Mouse (Mus musculus) lung, postnatal 36 days (tissue): ENCODE measurements around the gene Mnat1.
A peak's percentile ranks its signal among the peaks of the same experiment; 100 is the strongest.
"Not testable (repeated sequence)": the region's sequence is repeated elsewhere in the genome, so short reads cannot be mapped to it uniquely, and the experiment has no call there.

Source experiments
- DNase-seq: peaks from one replicate; pipeline ENCODE4 v3.0.0; 2022; ENCODE audit warnings: mixed read lengths

Mnat1 gene

DNA sequence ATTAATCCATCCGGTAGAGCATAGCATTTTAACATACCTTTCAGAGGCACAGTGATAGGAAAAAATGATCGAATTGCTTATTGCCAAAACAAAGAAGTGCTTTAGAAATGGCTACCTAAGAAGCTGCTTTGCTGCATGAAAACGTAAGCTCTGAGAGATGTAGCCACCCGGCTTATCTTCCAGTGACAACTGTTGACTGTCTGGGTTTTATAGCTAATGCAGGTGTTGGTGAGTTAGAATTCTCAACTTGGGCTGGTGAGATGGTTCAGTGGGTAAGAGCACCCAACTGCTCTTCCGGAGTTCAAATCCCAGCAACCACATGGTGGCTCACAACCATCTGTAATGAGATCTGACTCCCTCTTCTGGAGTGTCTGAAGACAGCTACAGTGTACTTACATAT, 27.5 kb downstream of the Mnat1 start:
- DNase-seq, result not testable (repeated sequence)

DNA sequence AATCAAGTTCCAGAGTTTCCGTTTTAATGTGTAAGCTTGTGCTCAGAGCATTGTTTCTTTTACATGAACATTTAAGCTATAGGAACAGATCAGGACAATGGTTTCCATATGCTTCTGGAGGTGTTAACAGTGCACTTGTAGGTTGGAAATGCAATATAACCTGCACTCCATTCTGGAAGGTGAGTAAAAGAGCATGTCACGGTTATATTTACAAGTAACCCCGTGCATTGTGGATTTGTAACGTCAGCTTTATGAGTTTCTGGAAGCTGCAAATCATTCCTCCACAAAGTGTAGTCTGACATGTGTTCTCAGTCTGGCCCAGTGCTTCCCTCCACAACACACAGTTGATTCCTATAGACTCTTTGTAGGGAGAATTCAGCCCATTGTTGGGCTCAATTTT, 30.6 kb downstream of the Mnat1 start:
- DNase-seq, result no peak

DNA sequence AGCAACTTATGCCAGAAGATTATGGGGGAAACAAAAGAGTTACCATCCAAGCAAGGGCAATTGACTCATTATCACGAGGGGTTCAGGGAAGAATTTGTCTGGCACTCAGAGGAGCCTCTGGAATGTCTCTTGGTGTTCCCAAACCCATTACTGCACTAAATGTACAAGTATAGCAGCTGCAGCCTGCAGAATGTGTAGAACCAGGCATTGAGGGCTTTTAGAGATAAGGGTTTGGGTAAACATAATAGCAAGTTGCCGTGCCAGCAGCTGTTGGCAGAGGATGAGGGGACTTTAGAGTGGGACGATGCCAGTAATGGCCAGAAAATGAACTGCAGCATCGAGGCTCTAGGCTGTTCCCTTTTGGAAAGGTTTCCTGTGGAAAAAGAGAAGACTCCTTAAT, 36.8 kb downstream of the Mnat1 start:
- peak; percentile 76 for DNase-seq

DNA sequence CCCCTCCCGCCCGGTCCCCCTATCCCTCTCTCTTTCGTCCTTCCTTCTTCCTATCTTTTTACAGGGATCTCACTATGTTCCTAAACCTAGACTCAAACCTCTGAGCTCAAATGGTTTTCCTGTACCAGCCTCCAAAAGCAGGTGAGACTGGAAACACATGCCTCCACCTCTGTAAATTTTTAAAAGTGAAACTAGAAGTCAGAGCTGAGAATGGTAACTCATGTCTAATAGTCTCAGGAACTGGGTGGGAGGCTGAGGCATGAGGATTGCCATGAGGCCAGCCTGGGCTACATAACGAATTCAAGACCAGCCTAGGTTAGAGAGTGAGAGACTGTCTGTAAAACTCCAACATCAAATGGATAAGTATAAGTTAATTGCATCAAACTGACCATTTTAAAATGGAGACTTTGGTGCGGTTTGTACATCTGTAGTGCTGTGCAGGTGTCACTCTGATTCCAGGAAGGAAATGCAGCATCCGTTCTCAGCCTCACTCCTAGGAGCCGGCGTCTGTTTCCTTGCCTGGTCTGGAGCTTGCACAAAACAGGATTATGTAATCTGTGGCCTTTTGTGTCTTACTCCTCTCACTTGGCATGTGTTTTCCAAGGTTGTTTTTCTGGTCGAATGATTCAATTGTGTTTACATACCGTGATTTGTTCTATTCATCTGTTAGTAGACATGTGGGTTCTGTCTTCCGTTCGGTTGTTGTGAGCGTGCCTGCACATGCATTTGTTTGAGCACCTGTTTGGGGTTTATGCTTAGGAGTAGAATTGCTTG, 39.1 kb downstream of the Mnat1 start:
- DNase-seq, result peak; percentile 41

DNA sequence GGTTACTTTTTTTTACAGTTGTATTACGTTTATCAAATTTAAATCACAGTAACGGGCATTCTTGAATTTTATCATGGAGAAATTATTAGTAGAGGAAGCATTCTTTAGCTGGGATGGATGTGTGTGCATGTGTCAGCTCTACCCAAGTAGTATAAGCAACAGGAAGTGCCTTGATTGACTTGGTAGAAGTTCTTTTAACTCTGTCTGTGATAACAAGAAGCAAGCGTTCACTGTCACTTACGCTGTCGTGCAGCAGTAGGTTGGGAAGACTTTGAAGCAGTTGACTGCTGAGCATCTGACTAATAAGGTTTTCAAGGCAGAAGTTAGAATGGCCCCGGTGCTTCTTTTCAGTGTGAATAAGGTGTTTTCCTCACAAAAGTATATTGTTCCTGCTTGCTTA, 47.3 kb downstream of the Mnat1 start:
- no peak for DNase-seq

DNA sequence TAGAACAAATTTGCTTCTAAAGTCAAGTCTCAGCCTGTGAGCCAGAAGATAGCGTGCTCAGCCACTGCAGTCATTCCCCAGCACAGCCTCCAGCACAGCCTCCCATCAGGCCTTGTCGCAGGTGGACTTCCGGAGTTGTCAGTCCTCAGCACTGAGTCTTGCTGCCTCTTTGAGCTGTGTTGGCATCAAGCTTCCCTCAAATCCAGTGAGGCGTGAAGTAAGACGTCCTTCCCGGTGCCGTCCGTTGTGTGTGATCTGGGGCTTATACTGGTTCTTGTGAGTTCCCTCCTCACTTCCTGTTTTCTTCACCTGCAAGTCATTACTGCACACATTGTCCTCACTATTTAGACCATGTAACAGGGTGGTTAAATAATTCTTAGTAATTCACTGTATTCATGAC, 60.4 kb downstream of the Mnat1 start:
- no peak for DNase-seq

DNA sequence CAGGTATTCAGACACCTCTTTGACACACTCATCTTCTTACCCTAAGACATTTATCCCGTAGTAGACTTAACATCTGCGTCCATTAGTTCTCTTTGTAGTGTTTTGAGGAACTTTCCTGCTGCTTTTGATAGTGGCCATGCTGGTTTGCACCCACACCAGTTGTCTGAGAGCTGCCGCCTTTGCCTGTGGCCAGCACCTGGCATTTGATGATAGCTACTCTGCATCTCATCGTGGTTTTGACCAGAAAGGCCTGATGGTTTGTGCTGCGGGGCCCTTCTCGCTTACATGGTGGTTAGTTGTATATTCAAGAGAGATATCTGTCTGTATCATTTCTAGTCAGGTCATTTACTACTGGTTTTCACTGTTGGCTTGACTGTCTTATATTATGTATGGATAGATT, 73.8 kb downstream of the Mnat1 start:
- no peak for DNase-seq

DNA sequence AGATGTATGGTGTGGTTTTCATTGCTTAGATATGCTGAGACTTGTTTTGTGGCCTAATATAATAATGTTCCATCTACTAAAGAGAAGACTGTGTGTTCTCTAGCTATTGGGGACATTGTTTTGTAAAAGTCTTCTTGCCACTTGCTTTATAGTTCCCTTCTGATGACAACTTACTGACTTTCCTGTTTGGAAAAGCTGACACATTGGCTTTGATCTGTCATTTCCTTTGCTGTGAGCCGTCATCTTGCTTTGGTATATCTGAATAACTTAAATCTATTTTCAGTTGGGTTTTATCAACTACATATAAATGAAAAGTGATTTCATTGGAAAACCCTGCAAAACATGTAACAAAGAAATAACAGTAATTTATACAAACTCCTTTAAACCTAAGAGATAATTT, 74.9 kb downstream of the Mnat1 start:
- no peak for DNase-seq

DNA sequence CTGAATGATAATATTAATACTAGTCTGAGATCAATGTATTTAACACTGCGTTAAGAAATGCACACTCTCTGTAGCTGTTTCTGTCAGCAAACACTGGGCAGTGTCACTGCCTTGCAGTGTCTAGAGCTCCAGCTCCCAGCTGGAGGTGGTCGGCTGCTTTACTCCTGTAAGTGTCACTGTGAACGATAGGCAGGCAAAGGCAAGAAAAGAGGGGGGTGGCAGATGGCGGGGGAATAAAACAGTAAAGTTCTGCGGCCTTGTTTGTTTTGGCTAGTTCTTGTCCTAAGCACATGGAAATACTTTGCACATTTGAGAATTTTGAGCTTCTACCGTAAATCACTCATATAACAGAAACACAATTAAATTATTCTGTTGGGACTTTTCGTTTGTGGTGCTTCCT, 75.9 kb downstream of the Mnat1 start:
- no peak for DNase-seq

DNA sequence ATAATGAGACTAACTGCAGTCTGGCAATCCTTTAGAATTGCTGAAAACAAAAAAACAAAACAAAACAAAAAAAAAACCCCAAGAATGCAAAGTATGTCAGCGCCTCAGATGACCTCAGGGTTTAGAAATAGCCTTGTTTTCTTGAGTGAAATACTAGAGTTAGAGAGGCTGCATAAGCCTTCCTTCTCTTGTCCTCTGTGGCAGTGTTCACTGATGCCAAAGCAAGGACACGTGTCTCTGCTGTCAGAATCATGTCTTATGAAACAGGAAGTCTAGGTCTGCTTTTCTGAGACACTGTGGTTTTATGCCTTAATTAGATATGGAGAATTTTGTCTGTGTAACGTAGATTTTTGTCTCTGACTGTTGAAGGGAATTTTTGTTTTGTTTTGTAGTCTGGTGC, 78.1 kb downstream of the Mnat1 start:
- DNase-seq, result peak; percentile 73

DNA sequence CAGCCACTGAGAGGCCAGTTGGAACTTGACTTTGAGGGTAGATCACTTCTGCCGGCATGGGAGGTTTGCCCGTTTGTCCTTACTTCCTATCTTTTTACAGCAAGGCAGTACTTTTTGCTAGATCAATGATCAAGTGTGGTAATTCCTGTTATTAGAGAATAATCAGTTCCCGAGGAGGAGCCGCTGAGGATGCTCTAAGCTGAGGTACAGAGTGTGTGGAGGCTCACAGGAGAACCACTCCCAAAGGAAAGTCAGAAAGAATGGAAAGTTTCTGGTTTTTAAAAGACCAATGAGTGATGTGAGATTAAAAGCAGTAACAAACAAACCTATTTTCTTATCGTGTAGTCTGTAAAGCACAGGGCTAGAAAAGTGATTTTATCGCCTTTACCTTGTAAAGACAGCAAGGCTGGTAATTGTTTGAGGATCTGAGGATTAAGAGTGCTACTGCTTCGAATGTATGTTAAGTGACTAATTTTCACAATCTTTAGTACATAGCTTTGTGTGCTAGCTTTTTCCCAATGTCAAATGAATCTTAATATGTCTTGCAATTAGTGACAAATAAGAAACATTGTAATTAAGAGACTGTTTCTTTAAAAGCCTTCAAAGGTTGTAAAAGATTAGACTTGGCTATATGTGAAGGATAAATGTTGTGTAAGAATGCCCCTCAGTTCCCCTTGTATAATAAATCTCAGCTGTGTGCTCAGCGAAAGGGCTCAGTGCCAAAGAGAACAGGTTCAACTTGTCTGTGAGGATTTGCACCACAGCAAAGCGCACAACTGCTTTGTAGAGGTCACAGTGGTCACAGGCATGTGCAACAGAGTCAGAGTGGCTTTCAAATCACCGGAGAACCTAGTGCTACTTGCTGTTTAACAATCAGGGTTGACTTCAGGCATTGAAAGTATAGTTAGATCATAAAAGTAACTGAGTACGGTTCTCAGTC, 82.5 kb downstream of the Mnat1 start:
- DNase-seq, result peak; percentile 85

DNA sequence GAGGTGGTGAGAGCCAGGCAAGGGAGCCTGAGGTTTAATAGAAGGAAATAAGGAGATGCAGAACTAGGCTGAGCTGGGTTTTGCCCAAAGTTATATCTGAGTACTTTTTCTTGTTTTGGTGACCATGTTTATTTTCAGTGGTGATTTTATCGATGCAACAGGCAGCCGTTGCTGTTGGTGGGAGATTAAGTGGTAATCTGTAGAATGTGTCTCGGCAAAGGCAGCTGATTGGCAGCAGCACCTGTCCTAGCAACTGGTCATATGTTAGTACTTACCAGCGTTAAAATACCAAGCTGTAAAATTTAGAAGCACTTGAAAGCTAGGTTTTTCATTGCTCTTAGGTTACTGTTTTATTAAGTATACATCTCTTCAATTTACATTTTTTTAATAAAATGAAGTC, 83.5 kb downstream of the Mnat1 start:
- no peak for DNase-seq

DNA sequence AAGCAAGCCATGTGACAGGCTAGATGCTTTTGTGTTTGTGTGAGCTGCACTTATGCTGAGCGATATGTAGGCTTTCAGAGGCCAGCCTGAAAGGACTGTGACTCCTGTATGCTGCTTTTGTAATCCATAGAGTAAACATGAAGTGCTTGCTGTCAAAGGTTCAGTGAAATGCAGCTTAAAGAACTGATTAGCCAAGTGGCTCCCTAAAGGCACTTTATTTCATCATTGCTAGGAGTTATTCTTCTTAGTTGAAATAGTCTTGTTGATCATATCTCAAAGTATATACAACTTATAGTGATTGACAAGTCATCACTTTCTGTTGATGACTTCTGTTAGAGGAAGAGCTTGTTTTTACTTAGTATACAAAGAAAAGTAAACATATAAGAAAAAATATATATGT, 83.9 kb downstream of the Mnat1 start:
- no peak for DNase-seq

DNA sequence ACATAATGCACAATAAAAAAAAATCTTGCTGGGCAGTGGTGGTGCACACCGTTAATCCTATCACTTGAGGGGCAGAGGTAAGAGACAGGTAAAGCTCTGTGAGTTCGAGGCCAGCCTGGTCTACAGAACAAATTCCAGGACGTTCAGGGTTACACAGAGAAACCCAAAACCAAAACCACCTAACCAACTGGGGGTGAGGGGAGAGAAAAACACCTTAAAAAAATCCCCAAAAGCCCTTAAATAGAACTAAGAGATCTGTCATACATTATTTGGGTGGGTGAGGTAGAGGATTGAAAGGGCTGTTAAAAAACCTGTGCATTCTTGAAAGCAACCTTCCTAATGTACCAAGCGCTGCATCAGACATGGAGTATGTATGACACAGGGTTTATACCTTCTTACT, 85.0 kb downstream of the Mnat1 start:
- DNase-seq, result no peak

DNA sequence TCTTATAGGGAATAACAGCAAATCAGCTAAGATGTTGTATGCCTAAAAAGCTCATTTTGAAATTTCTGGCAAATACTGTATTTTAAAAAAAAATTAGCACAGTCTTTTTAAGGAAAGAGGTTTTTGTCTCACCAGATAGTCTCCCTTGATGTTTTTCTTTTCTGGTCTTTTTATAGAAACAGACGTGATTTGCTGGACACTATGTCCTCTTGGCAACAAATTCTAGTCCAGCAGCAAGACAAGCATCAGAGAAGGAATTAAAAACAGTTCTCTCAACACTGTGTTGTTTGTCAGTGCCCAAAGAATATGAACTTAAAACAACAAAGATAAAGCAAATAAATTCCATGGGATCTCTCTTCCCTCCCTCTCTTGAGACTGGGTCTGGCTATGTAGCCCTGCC, 85.6 kb downstream of the Mnat1 start:
- peak; percentile 42 for DNase-seq

DNA sequence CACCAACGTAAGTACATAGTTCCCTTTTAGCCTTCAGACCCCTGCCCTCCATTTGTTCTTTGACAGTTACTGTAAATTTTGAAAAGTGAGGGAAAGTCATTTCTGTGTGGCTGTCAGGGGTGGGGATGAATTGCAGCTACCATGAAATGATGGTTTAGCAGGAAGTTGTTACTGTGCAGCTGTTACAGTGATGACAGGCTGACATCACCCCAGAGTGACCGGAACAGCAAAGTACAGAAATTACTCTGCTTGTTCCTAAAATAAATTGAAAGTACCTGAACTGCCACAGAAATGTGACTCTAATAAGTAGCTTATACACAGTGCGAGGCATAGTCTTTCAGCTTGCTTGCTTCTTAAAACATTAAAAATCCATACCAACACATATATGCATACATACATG, 86.9 kb downstream of the Mnat1 start:
- peak; percentile 18 for DNase-seq

DNA sequence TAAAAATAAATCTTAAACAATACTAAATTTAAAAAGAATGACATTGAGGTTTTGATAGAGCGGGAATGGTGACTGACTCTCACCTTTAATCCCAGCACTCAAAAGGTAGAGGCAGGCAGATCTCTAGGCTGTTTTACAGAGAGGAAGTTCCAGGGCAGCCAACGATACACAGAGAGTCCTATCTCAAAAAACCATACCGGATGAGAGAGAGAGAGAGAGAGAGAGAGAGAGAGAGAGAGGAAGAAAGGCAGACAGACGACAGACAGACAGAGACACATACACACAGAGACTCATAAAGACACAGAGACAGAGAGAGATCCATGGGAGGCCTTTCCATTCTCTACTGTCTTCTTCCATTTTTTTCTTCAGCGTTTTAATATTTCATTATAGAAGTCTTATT, 92.3 kb downstream of the Mnat1 start:
- no peak for DNase-seq

DNA sequence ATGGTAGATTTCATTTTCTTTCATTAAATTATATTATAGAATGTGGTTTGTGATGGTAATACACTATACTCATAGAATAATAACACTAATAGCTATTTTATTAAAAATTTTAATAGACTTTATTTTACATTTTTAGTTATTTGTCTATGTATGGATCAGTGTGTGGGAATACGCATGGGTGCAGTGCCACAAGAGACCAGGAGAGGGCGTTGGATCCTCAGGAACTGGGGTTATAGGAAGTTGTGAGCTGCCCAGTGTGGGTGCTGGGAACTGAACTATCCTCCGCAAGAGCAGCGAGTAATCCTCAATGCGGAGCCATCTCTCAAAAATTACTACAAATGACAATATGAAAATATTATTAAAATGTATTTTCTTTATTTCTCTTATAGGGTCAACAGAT, 95.1 kb downstream of the Mnat1 start:
- no peak for DNase-seq

DNA sequence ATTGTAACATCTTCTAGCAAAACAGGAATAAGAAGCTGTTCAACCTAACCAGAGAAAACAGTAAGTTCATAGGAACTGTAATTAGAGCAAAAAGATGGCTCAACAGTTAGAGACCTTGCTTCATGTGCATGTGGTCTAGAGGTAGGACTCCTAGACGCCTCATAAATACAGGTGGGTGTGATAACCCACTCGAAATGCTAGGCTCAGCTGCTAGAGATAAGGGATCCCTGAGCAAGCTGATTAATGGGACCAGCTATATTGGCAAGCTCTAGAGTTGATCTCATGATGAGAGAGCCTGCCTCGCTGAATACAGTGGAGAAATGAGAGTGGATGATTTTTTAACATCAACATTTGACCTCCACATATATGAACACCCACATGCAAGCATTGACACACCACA, 97.7 kb downstream of the Mnat1 start:
- DNase-seq, result no peak

DNA sequence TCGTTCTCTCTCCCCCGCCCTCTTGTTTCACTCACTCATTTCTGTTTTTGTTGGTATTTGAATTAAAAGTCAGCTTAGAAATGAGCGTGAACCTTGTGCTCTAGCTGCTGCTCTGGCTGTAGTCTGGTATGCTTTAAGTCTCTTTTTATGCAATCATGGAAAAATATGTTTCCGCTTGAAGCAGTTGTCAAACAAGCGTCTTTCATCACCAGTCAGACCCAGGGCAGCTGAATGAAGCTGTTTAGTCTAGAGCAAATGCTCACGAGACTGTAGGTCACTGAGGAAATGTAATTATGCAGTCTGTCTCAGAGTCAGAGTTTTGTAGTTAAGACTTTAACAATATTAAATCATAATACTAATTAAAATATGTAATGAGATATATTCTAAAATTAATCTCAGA, 100.4 kb downstream of the Mnat1 start:
- peak; percentile 40 for DNase-seq

DNA sequence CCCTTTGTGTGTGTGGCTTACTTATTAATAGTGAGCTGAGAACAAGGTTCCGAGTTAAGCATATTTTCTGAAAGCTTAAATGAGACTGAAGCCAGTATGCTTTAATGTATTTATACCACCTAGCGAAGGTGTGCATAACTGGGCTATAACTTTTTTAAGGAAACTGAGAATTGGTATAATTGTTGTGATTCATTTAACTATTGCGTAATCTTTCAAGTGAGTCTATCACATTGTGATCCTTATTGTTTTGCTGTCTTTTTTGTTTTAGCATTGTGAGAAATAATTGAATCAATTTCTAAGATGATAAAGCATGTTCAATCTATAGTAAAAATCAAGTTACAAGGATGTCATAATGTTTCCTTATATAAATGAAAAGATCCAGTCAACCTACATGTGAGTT, 104.9 kb downstream of the Mnat1 start:
- DNase-seq, result no peak

DNA sequence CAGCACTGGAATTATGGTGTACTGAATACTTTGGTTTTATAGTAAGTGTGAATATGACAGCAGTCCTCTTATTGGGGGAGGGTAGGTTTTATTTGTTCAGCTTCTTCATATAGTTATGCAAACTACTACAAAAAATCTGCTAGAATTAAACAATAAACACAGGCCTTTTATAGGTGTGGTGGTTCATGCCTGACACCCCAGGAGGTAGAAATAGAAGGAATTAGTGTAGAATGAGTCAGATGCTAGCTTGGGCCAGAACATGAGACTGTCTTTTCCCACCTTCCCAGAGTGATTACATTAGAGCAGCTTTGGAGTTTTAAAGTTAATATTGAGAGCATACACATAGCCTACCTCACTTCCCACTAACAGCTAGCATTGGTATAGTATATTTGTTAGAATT, 106.7 kb downstream of the Mnat1 start:
- DNase-seq, result no peak

DNA sequence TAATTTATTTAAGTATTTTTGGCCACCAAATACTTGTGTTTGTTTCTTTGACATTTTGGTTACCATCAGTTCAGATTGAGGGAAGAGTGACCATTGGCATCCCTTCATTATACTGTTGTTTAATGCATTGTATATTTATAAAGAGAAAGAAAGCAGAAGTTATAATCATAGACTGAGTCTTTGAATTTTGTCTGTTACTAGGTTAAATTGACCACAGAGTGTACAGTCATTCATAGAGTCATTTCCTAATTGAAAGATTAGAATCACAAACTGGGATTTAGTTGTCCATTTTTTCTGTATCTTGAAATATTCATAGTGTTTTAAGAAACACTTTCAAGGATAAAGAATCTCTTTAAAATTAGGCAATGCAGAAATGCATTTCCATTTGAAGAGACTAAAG, 108.0 kb downstream of the Mnat1 start:
- DNase-seq, result no peak

DNA sequence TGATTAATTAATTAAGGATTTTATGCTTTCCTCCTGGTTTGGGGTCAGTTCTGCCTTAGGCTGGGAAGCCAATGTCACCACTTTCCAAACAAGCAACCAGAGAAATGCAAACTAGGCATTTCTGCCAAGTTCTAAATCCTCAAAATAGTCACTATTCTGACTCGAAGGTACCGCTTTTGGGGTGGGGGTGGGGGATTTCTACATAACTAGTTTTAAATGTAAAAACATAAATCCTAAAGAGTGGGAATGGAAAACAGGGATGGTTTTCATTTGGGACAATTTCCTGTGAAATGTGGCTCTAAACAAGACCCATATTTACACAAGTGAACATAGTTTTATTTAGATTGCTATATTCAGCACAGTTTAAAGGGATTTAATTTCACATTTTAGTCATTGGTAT, 109.1 kb downstream of the Mnat1 start:
- DNase-seq, result no peak
